Mouse (Mus musculus): ENCODE measurements around the gene Ripor1. TPM values are rescaled to one million over a fixed set of nuclear protein-coding genes. Genes with fewer than 3 reads are reported as not detected.
A peak's percentile ranks its signal among the peaks of the same experiment; 100 is the strongest.
"Not testable (repeated sequence)": the region's sequence is repeated elsewhere in the genome, so short reads cannot be mapped to it uniquely, and the experiment has no call there.

The Ripor1 gene
- 10 to 100 TPM; 27.5 to 33.8 TPM for total RNA-seq (2021)
- long read RNA-seq, experiment 1, full-length matches to known transcripts: 2 of 18 reads
- long read RNA-seq, experiment 1, partial matches to known transcripts: 14 of 18 reads
- long read RNA-seq, experiment 1, other reads (novel, unspliced or antisense): 2 of 18 reads
- long read RNA-seq, experiment 2, full-length matches to known transcripts: 1 of 3 reads
- long read RNA-seq, experiment 2, partial matches to known transcripts: 2 of 3 reads
- long read RNA-seq, experiment 2, other reads (novel, unspliced or antisense): 0 of 3 reads

GRCm38 (mm10) chr8:105604804-105605381, at the start of gene Ripor1:
Gene Ripor1, plus strand, starts transcription at chr8:105605255.
- DNase-seq: peak; percentile 83 to 92

- DNase-seq: no peak
These were observed 42.2 kb upstream of the Ripor1 start for GRCm38 (mm10) chr8:105562863-105563262.

- no peak for DNase-seq
These were observed 41.2 kb upstream of the Ripor1 start for GRCm38 (mm10) chr8:105563871-105564270.

DNA sequence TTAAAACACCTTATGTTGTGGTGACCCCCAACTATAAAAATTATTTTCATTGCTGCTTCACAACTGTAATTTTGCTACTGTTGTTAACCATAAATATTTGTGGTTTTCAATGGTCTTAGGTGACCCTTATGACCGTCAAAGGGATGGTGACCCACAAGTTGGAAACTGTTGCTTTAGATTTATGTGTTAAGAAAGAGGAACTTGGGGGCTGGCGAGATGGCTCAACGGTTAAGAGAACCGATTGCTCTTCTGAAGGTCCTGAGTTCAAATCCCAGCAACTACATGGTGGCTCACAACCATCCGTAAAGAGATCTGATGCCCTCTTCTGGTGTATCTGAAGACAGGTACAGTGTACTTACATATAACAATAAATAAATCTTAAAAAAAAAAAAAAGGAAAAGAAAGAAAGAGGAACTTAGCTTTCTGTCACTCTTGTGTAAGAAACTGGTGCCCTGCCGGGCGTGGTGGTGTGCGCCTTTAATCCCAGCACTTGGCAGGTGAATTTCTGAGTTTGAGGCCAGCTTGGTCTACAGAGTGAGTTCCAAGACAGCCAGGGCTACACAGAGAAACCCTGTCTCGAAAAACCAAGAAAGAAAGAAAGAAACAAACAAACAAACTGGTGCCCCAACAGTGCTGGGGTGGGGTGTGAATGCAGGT, 40.4 kb upstream of the Ripor1 start:
- DNase-seq: not testable (repeated sequence)

DNA sequence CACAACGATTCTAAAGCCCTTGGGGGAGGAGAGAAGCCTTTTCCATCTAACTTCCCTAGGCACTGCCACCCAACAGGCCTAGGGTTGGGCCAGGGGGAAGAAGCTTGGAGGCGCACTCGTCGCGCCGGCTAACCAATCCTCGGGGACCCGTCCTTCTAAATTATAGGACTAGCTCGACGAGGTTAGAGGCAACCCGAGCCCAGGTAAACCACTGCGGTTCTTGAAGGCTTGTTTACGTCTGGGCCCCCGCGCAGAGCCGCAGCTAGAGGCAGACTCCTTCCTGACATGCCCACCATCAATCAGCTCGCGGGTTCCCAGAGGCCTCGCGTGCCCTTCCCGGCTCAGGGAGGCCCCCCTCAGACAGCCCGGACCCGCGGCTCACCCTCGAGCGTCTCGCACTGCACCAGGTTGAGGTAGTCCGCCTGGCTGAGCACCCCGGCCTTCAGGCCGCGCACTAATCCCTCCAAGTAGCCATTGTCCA, 39.6 kb upstream of the Ripor1 start:
- peak in 1 of 2 experiments; percentile 40 for DNase-seq

DNA sequence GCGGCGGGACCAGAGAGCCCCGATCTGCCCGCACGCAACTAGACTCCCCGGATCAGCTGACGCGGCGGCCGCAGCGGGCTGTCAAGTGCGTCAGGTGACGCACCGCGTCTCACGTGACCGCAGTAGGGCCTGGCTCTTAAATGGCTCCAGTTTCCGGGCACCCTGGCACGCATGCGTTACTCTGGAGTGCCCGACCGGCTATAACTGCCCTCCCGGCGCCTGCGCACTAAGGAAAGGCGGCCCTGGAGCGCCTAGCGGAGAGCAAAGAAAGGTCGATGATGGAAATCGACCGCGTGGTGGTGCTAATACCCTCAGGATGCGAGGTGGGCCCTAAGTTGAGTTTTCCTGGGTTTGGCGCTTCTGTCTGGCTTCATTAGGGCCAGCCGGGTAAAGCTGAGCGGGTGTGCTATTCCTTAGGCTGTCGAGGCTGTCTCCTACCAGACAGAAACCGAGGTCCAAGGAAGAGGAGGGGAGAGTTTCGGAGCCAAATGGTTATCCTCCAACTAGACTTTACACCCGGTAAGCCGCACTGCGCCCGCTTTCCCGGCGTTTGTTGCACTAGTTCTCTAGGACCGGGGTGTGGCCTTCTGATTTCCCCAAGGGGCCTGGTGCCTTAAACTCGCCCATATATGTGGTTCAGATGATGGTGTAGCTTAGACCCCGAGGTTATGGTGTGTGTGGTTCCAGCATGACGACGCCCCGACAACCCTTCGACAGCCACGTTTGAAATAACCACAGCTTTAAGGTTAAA, 38.9 kb upstream of the Ripor1 start, which contains the start of gene Atp6v0d1:
Gene Atp6v0d1 (minus strand): TSS at position 96 of the 751 bp plus-strand sequence.
- DNase-seq: peak; percentile 100

DNA sequence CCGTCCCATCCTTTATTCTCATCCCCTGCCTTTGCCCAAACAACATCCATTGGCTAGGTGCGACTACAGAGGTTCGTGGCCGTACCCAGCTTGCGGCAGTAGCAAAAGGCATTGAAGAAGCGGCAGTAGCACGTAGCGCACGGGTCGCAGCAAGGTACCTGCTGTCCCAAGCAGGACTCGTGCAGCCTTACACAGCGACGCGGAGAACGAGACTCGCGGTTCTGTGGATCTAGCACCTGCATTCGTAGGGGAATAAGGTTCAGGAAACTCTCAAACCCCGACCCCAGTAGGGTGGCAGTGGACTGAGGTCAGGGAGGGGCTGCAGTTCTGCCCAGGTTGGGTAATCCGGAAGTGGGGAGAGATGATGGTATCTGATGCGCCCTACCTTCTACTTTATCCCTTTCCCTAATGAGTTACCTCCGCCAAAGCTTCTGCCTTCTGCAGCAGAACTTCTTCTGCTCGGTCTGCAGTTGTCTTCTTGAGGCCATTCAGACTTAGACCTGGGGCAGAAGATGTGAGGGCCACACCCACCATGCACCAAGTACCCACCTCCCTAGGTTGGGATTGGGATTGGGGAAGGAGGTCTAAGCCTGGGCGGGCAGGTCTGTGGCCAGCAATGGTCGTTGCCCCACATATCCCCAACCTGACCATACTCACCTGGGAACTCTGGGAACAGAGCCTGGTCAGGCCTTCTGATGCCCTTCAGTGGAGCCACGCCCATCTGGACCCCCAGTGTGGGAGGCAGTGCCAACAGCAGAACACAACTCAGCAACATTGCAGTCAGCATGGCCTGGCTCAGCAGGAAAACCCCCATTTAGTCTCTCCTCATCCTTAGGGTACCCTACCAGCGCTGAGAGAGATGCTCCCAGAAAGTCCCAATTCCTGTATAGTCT, 38.1 kb upstream of the Ripor1 start:
- peak; percentile 19 to 21 for DNase-seq

DNA sequence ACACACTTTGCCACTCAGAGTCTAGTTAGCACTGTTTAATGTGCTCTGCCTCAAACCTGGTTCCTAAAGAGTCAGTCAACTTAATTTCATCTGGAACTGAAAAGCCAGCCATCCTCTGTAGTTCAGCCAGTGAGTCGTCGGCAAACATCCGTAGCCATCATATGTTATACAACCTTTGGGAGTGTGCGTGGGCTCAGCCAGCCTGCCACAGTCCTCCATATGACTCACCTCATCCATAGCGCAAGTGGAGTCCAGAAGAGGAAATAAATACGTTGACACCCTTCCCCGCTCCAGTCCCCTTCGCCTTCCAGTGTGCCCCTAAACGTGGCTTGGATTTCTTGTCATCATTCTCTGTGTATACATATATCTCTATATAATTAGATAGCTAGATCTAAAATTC, 33.2 kb upstream of the Ripor1 start:
- DNase-seq: no peak

DNA sequence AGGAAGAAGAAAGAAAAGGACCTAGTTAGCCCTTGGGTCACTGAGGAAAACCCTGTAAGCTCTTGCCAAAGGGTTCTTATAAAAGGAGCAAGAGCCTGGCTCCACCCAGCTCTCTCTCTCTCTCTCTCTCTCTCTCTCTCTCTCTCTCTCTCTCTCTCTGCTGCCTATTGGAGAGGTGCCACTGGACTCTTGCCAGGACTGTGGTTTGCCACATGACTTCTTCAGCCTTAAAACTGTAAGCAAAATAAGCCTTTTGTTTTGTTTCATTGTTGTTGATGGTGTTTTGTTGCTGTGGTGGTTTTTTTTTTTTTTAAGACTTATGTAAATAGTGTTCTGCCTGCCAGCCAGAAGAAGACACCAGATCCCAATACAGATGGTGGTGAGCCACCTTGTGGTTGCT, 31.6 kb upstream of the Ripor1 start:
- DNase-seq: peak; percentile 54 to 65

- no peak for DNase-seq
These were observed 30.3 kb upstream of the Ripor1 start for GRCm38 (mm10) chr8:105574741-105575140.

GRCm38 (mm10) chr8:105575538-105575937, 29.5 kb upstream of the Ripor1 start:
- no peak for DNase-seq

DNA sequence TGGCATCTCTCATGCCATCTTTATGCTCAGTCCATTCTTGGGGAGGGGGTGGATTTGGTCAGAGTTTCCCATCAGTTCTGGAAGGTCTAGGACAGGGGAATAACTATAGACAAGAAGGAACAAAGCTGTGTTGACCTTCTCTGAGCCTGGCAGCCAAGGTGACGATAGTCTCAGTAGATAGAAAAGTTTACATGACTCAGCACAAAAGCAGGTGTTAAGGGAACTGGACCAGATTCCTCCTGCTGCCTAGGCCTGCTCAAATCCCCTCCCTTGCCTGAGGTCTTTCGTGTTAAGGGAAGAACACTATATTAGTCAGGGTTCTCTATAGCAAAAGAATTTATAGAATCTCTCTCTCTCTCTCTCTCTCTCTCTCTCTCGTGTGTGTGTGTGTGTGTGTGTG, 25.3 kb upstream of the Ripor1 start:
- DNase-seq: no peak

DNA sequence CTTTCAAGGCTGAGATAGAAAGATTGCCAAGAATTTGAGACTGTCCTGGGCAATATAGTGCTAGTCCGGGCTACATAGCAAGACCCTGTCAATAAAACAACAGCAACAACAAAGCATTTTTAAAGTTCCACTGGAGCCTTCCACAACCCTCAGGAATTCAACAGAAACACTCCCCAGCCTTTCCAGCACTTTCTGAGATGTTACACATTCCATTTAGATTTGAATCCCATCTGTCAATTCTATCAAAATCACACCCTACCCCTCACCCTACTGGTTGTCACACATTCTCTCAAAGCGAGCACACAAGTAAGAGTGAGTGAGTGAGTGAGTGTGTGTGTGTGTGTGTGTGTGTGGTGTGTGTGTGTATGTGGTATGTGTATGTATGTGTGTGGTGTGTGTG, 12.6 kb upstream of the Ripor1 start:
- no peak for DNase-seq

DNA sequence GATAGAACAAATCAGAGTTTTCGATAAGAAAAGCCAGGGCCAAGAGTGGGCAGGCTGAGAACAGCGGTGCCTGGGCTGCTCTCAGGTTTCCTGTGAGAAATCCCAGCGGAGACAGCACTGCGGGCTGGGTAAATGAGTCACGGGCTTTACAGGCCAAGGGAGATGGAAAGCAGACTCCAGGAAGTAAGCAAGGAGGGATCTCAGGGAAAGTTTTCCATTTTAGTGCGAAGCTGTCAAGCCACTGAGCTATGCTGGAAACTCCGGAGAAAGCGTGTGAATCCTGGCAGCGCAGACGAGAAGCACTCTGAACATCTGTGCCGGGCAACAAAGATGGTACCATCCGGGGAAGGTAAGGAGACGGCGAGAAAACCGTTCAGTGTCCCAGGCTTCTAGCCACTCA, 11.2 kb upstream of the Ripor1 start:
- peak; percentile 64 to 71 for DNase-seq

DNA sequence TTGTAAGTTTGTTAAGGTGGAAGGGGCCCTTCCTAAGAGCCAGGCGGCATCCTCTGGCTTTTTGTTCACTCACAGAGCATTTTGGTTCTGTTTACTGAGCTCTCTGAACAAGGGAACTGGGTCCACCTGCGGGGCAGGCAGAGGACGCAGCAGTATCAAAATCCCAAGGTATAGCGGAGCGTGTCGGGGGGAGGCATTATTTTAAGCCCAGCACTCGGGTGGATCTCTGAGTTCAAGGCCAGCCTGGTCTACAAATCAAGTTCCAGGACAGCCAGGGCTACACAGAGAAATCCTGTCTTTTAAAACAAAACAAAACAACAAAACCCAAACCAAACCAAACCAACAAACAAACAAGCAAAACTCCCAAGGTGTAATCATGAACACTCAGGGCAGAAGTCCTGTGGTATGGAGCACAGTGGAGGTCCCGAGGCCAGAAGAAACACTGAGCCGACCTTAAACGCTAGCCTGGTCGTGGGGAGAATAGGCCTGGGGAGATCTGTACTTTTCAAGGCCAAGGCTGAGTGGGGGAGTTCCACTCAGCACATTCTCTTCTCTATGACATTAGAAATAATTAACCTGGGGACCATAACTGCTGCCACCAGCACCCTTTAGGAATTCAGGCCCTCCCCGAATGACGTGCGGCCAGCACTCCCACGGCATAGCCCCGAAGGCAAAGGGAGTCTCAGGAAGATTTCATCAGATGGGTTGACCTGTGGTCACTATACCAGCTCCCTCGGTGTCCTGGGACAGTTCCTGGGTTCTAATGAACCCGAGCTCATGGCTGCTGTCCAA, 10.4 kb upstream of the Ripor1 start:
- DNase-seq: no peak

DNA sequence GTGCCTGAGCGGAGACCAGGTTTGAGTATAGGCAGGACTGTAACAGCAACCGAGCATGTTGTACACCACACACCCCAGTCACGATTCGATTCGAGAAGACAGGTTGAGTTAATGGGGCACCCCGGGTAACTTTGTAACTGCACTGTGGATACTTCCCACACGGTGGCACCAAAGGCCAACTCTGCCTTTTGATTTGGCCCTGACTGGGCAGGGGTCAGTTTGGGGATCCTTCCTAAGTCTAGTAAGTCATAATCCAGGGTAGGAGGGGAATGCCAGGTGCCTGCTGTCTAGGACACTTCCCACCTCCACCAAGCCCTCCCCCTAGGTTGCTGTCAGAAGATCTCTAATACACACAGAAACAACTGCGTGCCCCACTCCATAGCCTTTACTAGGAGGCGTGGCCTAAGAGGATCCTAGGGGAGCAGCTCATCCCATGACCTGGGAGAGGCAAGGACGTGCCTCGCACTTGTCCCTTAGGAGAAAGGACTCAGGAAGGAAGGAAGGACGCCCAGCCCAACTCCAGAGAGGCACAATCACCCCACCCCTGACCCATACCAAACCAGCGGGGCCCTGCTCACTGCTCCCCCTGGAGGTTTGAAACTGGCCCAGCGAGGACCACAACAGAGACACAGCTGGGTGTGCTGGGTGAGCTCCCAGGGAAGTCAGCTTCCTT, 8.6 kb upstream of the Ripor1 start:
- peak; percentile 74 to 82 for DNase-seq

- no peak for DNase-seq
These were observed 6.3 kb upstream of the Ripor1 start for GRCm38 (mm10) chr8:105598777-105599176.

DNA sequence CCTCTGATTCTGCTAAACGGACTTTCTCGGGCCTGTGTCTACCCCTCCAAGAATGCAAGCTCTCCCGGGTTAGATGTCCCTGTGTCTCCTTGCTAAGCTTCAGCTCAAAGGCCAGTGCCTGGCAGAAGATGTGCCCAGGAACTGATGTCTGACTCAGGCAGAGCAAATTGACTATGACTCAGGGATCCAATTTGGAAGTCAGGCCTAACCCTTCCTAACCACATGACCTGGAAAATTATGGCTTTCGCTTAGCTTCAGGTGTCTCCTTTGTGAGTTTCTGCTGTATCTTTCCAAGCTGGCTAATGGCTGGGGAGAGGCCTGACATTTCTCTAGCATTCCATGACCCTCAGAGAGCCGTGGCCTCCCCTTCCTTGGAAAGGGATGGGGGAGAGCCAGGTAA, 3.8 kb upstream of the Ripor1 start:
- DNase-seq: no peak

DNA sequence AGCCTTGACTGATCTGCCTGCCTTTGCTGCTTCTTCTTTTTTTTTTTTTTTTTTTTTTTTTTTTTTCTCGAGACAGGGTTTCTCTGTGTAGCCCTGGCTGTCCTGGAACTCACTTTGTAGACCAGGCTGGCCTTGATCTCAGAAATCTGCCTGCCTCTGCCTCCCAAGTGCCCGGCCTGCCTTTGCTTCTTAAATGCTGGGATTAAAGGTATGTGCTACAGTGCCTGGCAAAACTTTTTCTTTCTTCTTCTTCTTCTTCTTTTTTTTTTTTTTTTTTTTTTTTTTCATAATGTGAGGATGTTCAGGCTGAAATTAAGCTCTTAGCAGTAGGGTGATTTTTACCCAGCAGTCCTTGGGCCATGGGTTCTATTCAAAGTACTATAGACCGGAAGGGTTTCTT, 2.5 kb upstream of the Ripor1 start:
- DNase-seq: not testable (repeated sequence)
